Mouse (Mus musculus) right cerebral cortex, adult 2 months (tissue): Measurements from ENCODE around the gene Gm20821.
"Not testable (repeated sequence)": the region's sequence is repeated elsewhere in the genome, so short reads cannot be mapped to it uniquely, and the experiment has no call there.

Experiments
- DNase-seq, 2 experiments: peaks; one replicate each; pipeline ENCODE4 v3.0.0; 2021 to 2022; ENCODE audit warnings: low spot score in 2 of 2

Gm20821 gene

DNA sequence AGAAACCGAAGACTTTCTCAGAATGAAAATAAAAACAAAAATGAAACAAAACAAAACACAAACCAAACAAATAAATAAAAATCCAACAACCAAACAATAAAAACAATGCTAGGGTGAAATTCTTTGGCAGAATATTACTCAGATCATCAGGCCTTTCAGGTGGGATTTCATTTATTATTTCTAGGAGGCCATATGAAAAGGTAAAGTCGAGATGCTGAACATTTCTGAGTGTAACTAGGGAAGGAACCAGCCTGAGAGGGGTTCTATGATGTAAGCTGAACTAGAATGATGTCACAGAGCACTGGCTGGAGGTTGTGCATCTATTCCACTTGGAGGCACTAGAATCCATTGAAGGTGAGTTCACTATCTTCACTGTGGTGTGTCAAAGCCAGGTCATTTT, at the start of gene Gm20821:
Gm20821 (plus strand) TSS at position 301 of the 400 bp plus-strand sequence.
- not testable (repeated sequence) for DNase-seq
